Mouse (Mus musculus): ENCODE results near the gene Clec4n.
"Not testable (repeated sequence)": the region's sequence is repeated elsewhere in the genome, so short reads cannot be mapped to it uniquely, and the experiment has no call there.

Clec4n gene

GRCm38 (mm10) chr6:123292751-123293400, 63.2 kb downstream of the Clec4n start:
- no peak for DNase-seq

GRCm38 (mm10) chr6:123293509-123293908, 63.9 kb downstream of the Clec4n start:
- not testable (repeated sequence) for DNase-seq
